In the genomic region with DNA sequence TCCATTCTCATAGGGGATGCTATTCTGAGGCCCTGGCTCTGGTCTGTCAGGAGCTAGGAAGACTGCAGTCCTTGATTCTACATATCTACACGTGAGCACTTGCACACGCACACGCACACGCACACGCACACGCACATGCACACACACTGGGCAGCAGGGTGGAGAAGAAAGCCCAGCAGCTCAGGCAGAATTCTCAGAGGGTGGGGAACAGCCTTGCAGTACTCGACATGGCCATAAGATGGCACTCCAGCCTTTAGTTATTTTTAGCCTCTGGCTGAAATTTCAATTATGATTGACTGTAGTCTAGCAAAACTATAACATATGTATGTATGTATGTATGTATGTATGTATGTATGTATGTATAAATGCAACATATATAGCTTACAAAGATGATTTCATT, we compare ENCODE assay signal across 8 mouse cellular contexts. TPM values are rescaled to one million over a fixed set of nuclear protein-coding genes. Genes with fewer than 3 reads are reported as not detected.
DNase-seq lines count a peak whose midpoint lies in the region; ATAC-seq and TF ChIP-seq lines count a peak whose summit lies in the region.

No protein-coding gene starts in this region.

- intact Hi-C loops in gastrocnemius, postnatal 36 days (cut with DNase I): loop anchor here (2.0 to 10.0 kb wide), 5 partner anchors 660 to 1200 kb away; no protein-coding TSS in a partner anchor

- no peak for TF ChIP-seq EP300 in stomach, postnatal 0 days (optimal IDR thresholded peaks at IDR 0.05)

- no peak overlapping the region for H3K4me3 ChIP-seq in E14TG2a.4 (replicated peaks; ENCODE audit: low read length)
- no peak overlapping the region for H3K4me3 ChIP-seq in stomach, postnatal 0 days (ENCODE audit: low read depth, low read length)

- H3K9ac ChIP-seq in stomach, postnatal 0 days (ENCODE audit: low read length): no peak overlapping the region

- DNase-seq in gastrocnemius, adult 18-20 months (ENCODE audit: low spot score): peak; percentile 67
- no peak for DNase-seq in gastrocnemius, postnatal 36 days
- peak; percentile 23 for DNase-seq in cerebellum, adult 8-10 months
- peak; percentile 21 to 83 for DNase-seq in frontal cortex, adult 2 months (ENCODE audit: extremely low spot score in 1 of 2, low spot score in 1 of 2)
- peak; percentile 15 to 74 for DNase-seq in layer of hippocampus, adult 8-10 months (ENCODE audit: low spot score in 2 of 2)
- DNase-seq in stomach, postnatal 0 days (ENCODE audit: low spot score): peak; percentile 70

- peaks cover 25% of the 10 kb centered on the region for H3K4me1 ChIP-seq in E14TG2a.4 (replicated peaks; ENCODE audit: low read depth, low read length)
- no peaks in the 10 kb centered on the region for H3K4me1 ChIP-seq in stomach, postnatal 0 days (replicated peaks; ENCODE audit: control insufficient read depth, insufficient read depth)

- TF ChIP-seq CTCF in E14TG2a.4 (conservative IDR thresholded peaks at IDR 0.05; ENCODE audit: low read length): peak; percentile 88
- TF ChIP-seq CTCF in stomach, postnatal 0 days (IDR thresholded peaks at IDR 0.05; ENCODE audit: low read depth): peak; percentile 92

- peak; percentile 86 for ATAC-seq in megakaryocyte progenitor cell, adult 5-6 weeks (replicated peaks; ENCODE audit: poor library complexity)
- ATAC-seq in stomach, postnatal 0 days (ENCODE audit: low FRiP score, low TSS enrichment): no peak

- no peaks in the 10 kb centered on the region for H3K9me3 ChIP-seq in E14TG2a.4 (ENCODE audit: low read length)
- no peaks in the 10 kb centered on the region for H3K9me3 ChIP-seq in stomach, postnatal 0 days (ENCODE audit: control insufficient read depth, low read length)

- peaks cover 10% of the 10 kb centered on the region for H3K27me3 ChIP-seq in E14TG2a.4 (ENCODE audit: insufficient read depth, low read length)
- H3K27me3 ChIP-seq in stomach, postnatal 0 days (ENCODE audit: control insufficient read depth, insufficient read depth, low read length): no peaks in the 10 kb centered on the region

- no peak overlapping the region for H3K4me2 ChIP-seq in stomach, postnatal 0 days (replicated peaks; ENCODE audit: low read depth)

- H3K36me3 ChIP-seq in E14TG2a.4 (ENCODE audit: insufficient read depth, low read length): no peaks in the 10 kb centered on the region
- no peaks in the 10 kb centered on the region; the same call in 1 of the 2 replicates for H3K36me3 ChIP-seq in stomach, postnatal 0 days (ENCODE audit: control insufficient read depth, insufficient read depth, low read length)

- 19% methylated on average over 7 of the region's 7 CpGs for WGBS in stomach, postnatal 0 days

- no peak overlapping the region for H3K27ac ChIP-seq in stomach, postnatal 0 days (replicated peaks)

RNA-seq across cellular contexts. Expression of a gene that starts 31.5 kb away (rescaled TPM):
- total RNA-seq in gastrocnemius, adult 18-20 months (2021): under 1 TPM in 1 of 2 experiments, not detected in 1; 0.09 TPM
- total RNA-seq in gastrocnemius, postnatal 36 days (2021): under 1 TPM in 1 of 2 experiments, not detected in 1; 0.12 TPM
- polyA plus RNA-seq in frontal cortex, adult 2 months (2012; rRNA removed): 0.06 TPM in 1 of 2 replicates, not detected in the other
- under 1 TPM in 2 of 4 experiments, not detected in 2; 0.22 to 0.34 TPM for total RNA-seq in layer of hippocampus, adult 8-10 months (2022)
- total RNA-seq in megakaryocyte progenitor cell, adult 5-6 weeks (2015): not detected in 2 replicates
- not detected in 2 replicates for total RNA-seq in megakaryocyte progenitor cell, adult 5-6 weeks (2017)
- polyA plus RNA-seq in stomach, postnatal 0 days (2015; fragmentation: Nextera tagmentation; extraction: Ambion mirVana): 0.50 and 0.70 TPM in 2 replicates

Comparison
In these comparisons a context has a peak if more than half of its experiments do, and no peak if none do; other contexts are left out.
1. DNase-seq: peak in gastrocnemius, adult 18-20 months (single experiment), cerebellum, adult 8-10 months (single experiment), frontal cortex, adult 2 months (2 of 2), layer of hippocampus, adult 8-10 months (2 of 2) and stomach, postnatal 0 days (single experiment); none in gastrocnemius, postnatal 36 days (0 of 2).